Mouse (Mus musculus) forebrain, embryonic 15.5 days (tissue): ENCODE results near the gene Ptrh2. TPM values are rescaled to one million over a fixed set of nuclear protein-coding genes. Genes with fewer than 3 reads are reported as not detected.

Source experiments
- ATAC-seq: fragments of 200-750 bp; cut with Nextera tagmentation; replicated peaks from 2 replicates; pipeline ENCODE4 v1.8.0; 2017; ENCODE audit warnings: mild to moderate bottlenecking, moderate TSS enrichment, moderate library complexity
- H3K27ac ChIP-seq: fragments of 300-500 bp; sonication (generic); replicated peaks from 2 replicates; pipeline ENCODE4 v1.5.1; 2015; ENCODE audit warnings: mild to moderate bottlenecking, inconsistent platforms
- H3K27me3 ChIP-seq: fragments of 300-500 bp; sonication (generic); 2 replicates; pipeline ENCODE4 v1.6.1; 2015; ENCODE audit warnings: inconsistent platforms
- H3K36me3 ChIP-seq: fragments of 300-500 bp; sonication (generic); 2 replicates; pipeline ENCODE4 v1.6.1; 2015; ENCODE audit warnings: mild to moderate bottlenecking, inconsistent platforms
- H3K4me1 ChIP-seq: fragments of 300-500 bp; sonication (generic); 2 replicates; pipeline ENCODE4 v1.6.1; 2015; ENCODE audit warnings: inconsistent platforms
- H3K4me2 ChIP-seq: fragments of 300-500 bp; sonication (generic); replicated peaks from 2 replicates; pipeline ENCODE4 v1.6.1; 2015; ENCODE audit warnings: mild to moderate bottlenecking, inconsistent platforms
- H3K4me3 ChIP-seq: fragments of 300-500 bp; sonication (generic); 2 replicates; pipeline ENCODE4 v1.5.1; 2015; ENCODE audit warnings: mild to moderate bottlenecking, inconsistent platforms
- H3K9ac ChIP-seq: fragments of 300-500 bp; sonication (generic); replicated peaks from 2 replicates; pipeline ENCODE4 v1.6.1; 2015; ENCODE audit warnings: mild to moderate bottlenecking, inconsistent platforms
- H3K9me3 ChIP-seq: fragments of 300-500 bp; sonication (generic); 2 replicates; pipeline ENCODE4 v1.6.1; 2016; ENCODE audit warnings: inconsistent platforms
- WGBS: fragments of 180-500 bp; shearing (Covaris S2); methylation state at CpG from one replicate; pipeline ENCODE4 v1.1.7; 2015; ENCODE audit warnings: mixed read lengths; 5-methylcytosine and 5-hydroxymethylcytosine counted together
- polyA plus RNA-seq: library from polyadenylated mRNA; unstranded; fragments of >200 nt; fragmentation: Nextera tagmentation; extraction: Ambion mirVana; gene quantifications from 2 replicates; pipeline ENCODE4 v1.2.1, GENCODE M21; 2015

Gene Ptrh2
- polyA plus RNA-seq, 1 experiment from 2014 or later: 38.2 TPM

GRCm38 (mm10) chr11:86653446-86653845 is 30.3 kb upstream of the Ptrh2 start:
- ATAC-seq: no peak
- no peaks in the 10 kb centered on the region for H3K27me3 ChIP-seq

GRCm38 (mm10) chr11:86654096-86654495 is 29.7 kb upstream of the Ptrh2 start:
- Histone ChIP-seq H3K27me3 (no peaks in the 10 kb centered on the region), H3K4me3 (no peak overlapping the region), H3K36me3 (peaks cover 8% of the 10 kb centered on the region; the same call in 1 of the 2 replicates), H3K4me1 (no peaks in the 10 kb centered on the region), H3K4me2 (no peak overlapping the region), H3K9me3 (no peaks in the 10 kb centered on the region), H3K9ac (no peak overlapping the region), H3K27ac (no peak overlapping the region)
- WGBS: 88% methylated on average over 4 of the region's 4 CpGs
- no peak for ATAC-seq

More at GRCm38 (mm10) chr11:86653446-86653845, 30.3 kb upstream of the Ptrh2 start:
- Histone ChIP-seq H3K4me2 (no peak overlapping the region), H3K4me3 (no peak overlapping the region), H3K9ac (no peak overlapping the region), H3K27ac (no peak overlapping the region), H3K4me1 (no peaks in the 10 kb centered on the region), H3K36me3 (peaks cover 4% of the 10 kb centered on the region; the same call in 1 of the 2 replicates), H3K9me3 (no peaks in the 10 kb centered on the region)
- WGBS: 47% methylated on average over 3 of the region's 3 CpGs

- H3K27me3 ChIP-seq: no peaks in the 10 kb centered on the region
- H3K9me3 ChIP-seq: no peaks in the 10 kb centered on the region
- WGBS: 92% methylated on average over 1 of the region's 1 CpGs
- H3K4me2 ChIP-seq: no peak overlapping the region
- peaks cover 11% of the 10 kb centered on the region for H3K36me3 ChIP-seq
- H3K9ac ChIP-seq: no peak overlapping the region
- no peak for ATAC-seq
- H3K4me1 ChIP-seq: no peaks in the 10 kb centered on the region
- H3K27ac ChIP-seq: no peak overlapping the region
- no peak overlapping the region for H3K4me3 ChIP-seq
Observed at GRCm38 (mm10) chr11:86655671-86656070, 28.1 kb upstream of the Ptrh2 start.

GRCm38 (mm10) chr11:86656849-86657567 is 26.8 kb upstream of the Ptrh2 start:
- Histone ChIP-seq H3K4me2 (no peak overlapping the region), H3K9ac (no peak overlapping the region), H3K9me3 (no peaks in the 10 kb centered on the region), H3K4me3 (no peak overlapping the region), H3K4me1 (no peaks in the 10 kb centered on the region), H3K27ac (no peak overlapping the region), H3K36me3 (peaks cover 14% of the 10 kb centered on the region), H3K27me3 (no peaks in the 10 kb centered on the region)
- 90% methylated on average over 4 of the region's 4 CpGs for WGBS
- no peak for ATAC-seq

GRCm38 (mm10) chr11:86657863-86658262 is 25.9 kb upstream of the Ptrh2 start:
- Histone ChIP-seq H3K4me2 (no peak overlapping the region), H3K9ac (no peak overlapping the region)
- ATAC-seq: no peak

GRCm38 (mm10) chr11:86662986-86663895 is 20.5 kb upstream of the Ptrh2 start:
- Histone ChIP-seq H3K9me3 (no peaks in the 10 kb centered on the region), H3K27ac (no peak overlapping the region), H3K4me2 (no peak overlapping the region), H3K4me3 (no peak overlapping the region), H3K9ac (no peak overlapping the region), H3K4me1 (no peaks in the 10 kb centered on the region), H3K27me3 (no peaks in the 10 kb centered on the region), H3K36me3 (peaks cover 37% of the 10 kb centered on the region)
- WGBS: 93% methylated on average over 8 of the region's 8 CpGs
- ATAC-seq: no peak

More at GRCm38 (mm10) chr11:86657863-86658262, 25.9 kb upstream of the Ptrh2 start:
- H3K9me3 ChIP-seq: no peaks in the 10 kb centered on the region
- peaks cover 20% of the 10 kb centered on the region for H3K36me3 ChIP-seq
- H3K27ac ChIP-seq: no peak overlapping the region
- no peak overlapping the region for H3K4me3 ChIP-seq
- H3K27me3 ChIP-seq: no peaks in the 10 kb centered on the region
- no peaks in the 10 kb centered on the region for H3K4me1 ChIP-seq

- no peak overlapping the region for H3K4me3 ChIP-seq
- ATAC-seq: no peak
- peaks cover 33% of the 10 kb centered on the region for H3K36me3 ChIP-seq
- H3K27me3 ChIP-seq: no peaks in the 10 kb centered on the region
- H3K9me3 ChIP-seq: no peaks in the 10 kb centered on the region
- no peak overlapping the region for H3K27ac ChIP-seq
- H3K9ac ChIP-seq: no peak overlapping the region
- no peaks in the 10 kb centered on the region for H3K4me1 ChIP-seq
- no peak overlapping the region for H3K4me2 ChIP-seq
Observed at GRCm38 (mm10) chr11:86663977-86664376, 19.8 kb upstream of the Ptrh2 start.

- H3K27ac ChIP-seq: no peak overlapping the region
- peaks cover 32% of the 10 kb centered on the region for H3K36me3 ChIP-seq
- no peaks in the 10 kb centered on the region for H3K4me1 ChIP-seq
- no peak overlapping the region for H3K4me2 ChIP-seq
- H3K4me3 ChIP-seq: no peak overlapping the region
- no peaks in the 10 kb centered on the region for H3K27me3 ChIP-seq
- no peak for ATAC-seq
- no peak overlapping the region for H3K9ac ChIP-seq
- 91% methylated on average over 3 of the region's 3 CpGs for WGBS
- H3K9me3 ChIP-seq: no peaks in the 10 kb centered on the region
Observed at GRCm38 (mm10) chr11:86664406-86664805, 19.4 kb upstream of the Ptrh2 start.

GRCm38 (mm10) chr11:86667553-86667952 is 16.2 kb upstream of the Ptrh2 start:
- no peak for ATAC-seq
- WGBS: 92% methylated on average over 2 of the region's 2 CpGs
- H3K4me1 ChIP-seq: no peaks in the 10 kb centered on the region

GRCm38 (mm10) chr11:86668169-86668568 is 15.6 kb upstream of the Ptrh2 start:
- H3K27me3 ChIP-seq: no peaks in the 10 kb centered on the region
- H3K36me3 ChIP-seq: peaks cover 17% of the 10 kb centered on the region
- no peak overlapping the region for H3K9ac ChIP-seq
- 93% methylated on average over 3 of the region's 3 CpGs for WGBS
- H3K27ac ChIP-seq: no peak overlapping the region
- no peaks in the 10 kb centered on the region for H3K9me3 ChIP-seq
- ATAC-seq: no peak
- H3K4me1 ChIP-seq: no peaks in the 10 kb centered on the region
- H3K4me2 ChIP-seq: no peak overlapping the region
- no peak overlapping the region for H3K4me3 ChIP-seq

More at GRCm38 (mm10) chr11:86667553-86667952, 16.2 kb upstream of the Ptrh2 start:
- Histone ChIP-seq H3K36me3 (peaks cover 21% of the 10 kb centered on the region), H3K9me3 (no peaks in the 10 kb centered on the region), H3K9ac (no peak overlapping the region), H3K4me3 (no peak overlapping the region), H3K27ac (no peak overlapping the region), H3K4me2 (no peak overlapping the region), H3K27me3 (no peaks in the 10 kb centered on the region)

- Histone ChIP-seq H3K4me3 (no peak overlapping the region), H3K27me3 (no peaks in the 10 kb centered on the region), H3K9ac (no peak overlapping the region), H3K4me2 (no peak overlapping the region), H3K27ac (no peak overlapping the region), H3K36me3 (no peaks in the 10 kb centered on the region), H3K9me3 (no peaks in the 10 kb centered on the region), H3K4me1 (no peaks in the 10 kb centered on the region)
- WGBS: 58% methylated on average over 3 of the region's 3 CpGs
- no peak for ATAC-seq
Observed at GRCm38 (mm10) chr11:86671041-86671675, 12.6 kb upstream of the Ptrh2 start.

GRCm38 (mm10) chr11:86672772-86673171 is 11.0 kb upstream of the Ptrh2 start:
- ATAC-seq: no peak
- WGBS: 76% methylated on average over 3 of the region's 3 CpGs

More at GRCm38 (mm10) chr11:86672772-86673171, 11.0 kb upstream of the Ptrh2 start:
- no peaks in the 10 kb centered on the region for H3K36me3 ChIP-seq
- no peak overlapping the region for H3K4me2 ChIP-seq
- no peak overlapping the region for H3K27ac ChIP-seq
- H3K9me3 ChIP-seq: no peaks in the 10 kb centered on the region
- H3K4me3 ChIP-seq: no peak overlapping the region
- H3K9ac ChIP-seq: no peak overlapping the region
- H3K4me1 ChIP-seq: no peaks in the 10 kb centered on the region
- no peaks in the 10 kb centered on the region for H3K27me3 ChIP-seq
